Mouse (Mus musculus): ENCODE measurements around the gene Disp1.
A peak's percentile ranks its signal among the peaks of the same experiment; 100 is the strongest.

The Disp1 gene

DNA sequence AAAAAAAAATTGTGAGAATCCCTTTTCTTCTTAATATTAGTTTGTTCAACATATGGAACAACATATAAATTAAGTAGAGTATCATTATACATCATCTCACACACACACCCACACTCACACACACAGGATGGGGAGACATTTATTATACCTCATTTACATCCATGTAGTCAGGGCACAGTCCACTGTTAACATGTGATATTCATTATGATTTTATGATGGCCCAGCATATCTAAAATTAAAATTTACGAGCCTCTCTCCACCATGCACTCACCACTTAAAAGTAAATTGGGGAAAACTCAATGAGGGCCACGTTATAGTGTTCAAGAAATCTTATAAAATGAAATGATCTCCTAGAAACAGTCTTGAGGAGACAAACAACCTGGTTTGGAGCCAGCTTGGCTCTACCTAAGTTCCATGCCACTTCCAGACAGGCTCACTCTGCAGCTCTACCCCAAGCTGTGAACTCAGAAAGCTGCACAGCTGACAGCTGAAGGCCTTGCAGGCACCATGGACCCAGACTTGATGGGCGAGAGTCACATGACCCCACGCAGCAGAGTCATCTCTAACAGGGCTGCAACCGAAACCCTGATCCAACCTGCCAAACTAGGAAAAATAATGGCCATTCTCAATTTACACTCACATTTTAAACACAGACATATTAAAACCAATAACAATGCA is 57.7 kb downstream of the Disp1 start:
- no peak for DNase-seq (ENCODE audit: low spot score)

DNA sequence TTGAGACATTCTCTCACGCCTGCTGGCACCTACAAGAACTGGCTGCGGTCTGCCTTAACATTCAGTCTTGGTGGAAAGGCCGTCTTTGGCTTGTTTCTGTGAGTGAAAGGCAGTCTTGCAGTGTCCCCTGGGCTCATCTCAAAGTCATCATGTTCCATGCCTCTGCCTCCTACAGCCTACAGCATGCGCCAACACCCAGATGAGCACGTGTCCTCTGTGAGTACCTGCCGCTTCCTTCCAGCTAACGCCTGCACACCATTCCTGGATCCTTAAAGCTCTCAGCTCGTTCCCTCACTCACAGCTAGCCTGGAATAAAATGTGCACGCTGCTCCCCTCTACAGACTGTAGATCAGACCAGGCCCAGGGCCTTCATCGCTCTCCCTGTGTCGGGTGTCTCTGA is 60.3 kb downstream of the Disp1 start:
- no peak for DNase-seq (ENCODE audit: low spot score)

DNA sequence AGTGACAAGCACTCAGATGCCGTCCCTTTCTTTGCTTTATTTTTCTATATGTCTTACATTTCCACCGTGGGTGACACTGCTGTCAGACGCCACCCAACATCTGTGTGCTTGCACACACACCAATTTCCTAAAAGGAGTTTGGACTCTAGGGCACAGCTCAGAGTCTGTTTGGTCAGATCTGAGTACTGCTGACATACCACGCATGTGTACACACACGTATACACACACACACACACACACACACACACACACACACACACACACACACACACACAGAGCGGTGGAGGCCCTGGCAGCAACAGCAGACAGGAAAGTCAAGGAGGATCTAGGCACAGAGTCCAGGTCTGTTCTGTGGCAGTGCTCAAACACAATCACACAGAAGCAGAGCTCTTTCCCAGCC is 61.1 kb downstream of the Disp1 start:
- DNase-seq (ENCODE audit: low spot score) = no peak

DNA sequence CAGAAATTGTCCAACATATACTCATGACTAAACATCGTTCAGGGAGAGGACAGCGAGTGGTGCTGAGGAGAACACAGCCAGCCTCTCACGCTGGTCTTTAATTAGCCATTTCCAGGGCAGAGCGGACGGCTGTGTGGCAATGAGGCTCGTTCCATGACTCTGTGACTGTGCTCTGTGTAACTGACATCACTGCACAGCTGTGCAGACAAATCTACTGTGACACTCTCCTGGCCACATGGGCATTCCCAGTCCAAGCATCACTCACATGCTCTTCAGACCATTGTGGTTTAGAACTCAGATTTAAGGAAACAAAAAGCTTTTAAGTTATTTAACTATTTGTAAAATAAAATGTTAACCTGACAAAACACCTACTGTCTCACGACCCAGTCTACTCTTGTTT is 62.1 kb downstream of the Disp1 start:
- no peak for DNase-seq (ENCODE audit: low spot score)

DNA sequence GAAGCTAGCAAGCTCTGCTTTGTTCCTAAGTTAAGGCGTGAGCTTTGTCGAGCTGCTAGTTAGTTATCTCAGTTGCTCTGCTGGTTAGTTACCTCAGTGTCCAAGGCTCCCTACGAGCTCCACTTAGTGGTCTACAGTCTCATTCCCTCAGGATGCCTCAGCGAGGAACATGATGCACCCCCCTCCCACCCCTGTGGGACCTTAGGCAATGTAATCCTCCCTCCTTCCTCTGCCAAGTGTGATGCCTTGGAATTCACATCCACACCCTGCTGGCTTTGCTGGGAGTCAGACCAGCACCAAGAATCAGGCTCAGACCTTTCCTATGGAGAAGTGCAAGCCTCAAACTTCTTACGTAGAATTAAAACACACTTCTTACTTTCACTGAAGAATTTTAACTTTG is 65.7 kb downstream of the Disp1 start:
- no peak for DNase-seq (ENCODE audit: low spot score)

GRCm38 (mm10) chr1:183154296-183155204 is 66.8 kb downstream of the Disp1 start:
- no peak for DNase-seq (ENCODE audit: low spot score)

DNA sequence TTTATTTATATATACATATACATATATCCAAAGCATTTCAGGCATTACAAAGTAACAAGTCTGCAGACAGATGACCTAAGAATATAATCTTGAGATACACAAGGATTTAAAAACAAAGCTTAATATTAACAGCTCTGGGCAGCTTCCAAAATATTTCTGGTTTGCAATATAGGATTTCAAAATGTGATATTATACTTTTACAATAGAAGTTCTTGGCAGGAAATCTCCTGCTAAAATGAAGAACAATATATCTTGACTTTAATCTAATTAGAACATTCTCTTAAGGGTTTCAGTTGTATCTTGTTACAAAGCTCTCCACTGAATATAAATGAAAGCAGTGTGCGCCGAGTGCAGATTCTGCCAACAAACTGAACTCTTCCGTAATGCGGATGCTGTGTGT is 68.0 kb downstream of the Disp1 start:
- DNase-seq (ENCODE audit: low spot score) = no peak

- no peak for DNase-seq (ENCODE audit: low spot score)
Measured at GRCm38 (mm10) chr1:183151510-183152319, 69.6 kb downstream of the Disp1 start.

GRCm38 (mm10) chr1:183150379-183150840 is 70.9 kb downstream of the Disp1 start:
- DNase-seq (ENCODE audit: low spot score) = peak; percentile 47

- peak; percentile 43 for DNase-seq (ENCODE audit: low spot score)
Measured at GRCm38 (mm10) chr1:183149571-183150105, 71.7 kb downstream of the Disp1 start.

GRCm38 (mm10) chr1:183147438-183147841 is 73.9 kb downstream of the Disp1 start:
- DNase-seq (ENCODE audit: low spot score) = peak; percentile 89

- DNase-seq (ENCODE audit: low spot score) = peak; percentile 46
Measured at GRCm38 (mm10) chr1:183146795-183147194, 74.5 kb downstream of the Disp1 start.

GRCm38 (mm10) chr1:183146102-183146735 is 75.1 kb downstream of the Disp1 start:
- no peak for DNase-seq (ENCODE audit: low spot score)

GRCm38 (mm10) chr1:183144602-183145205 is 76.6 kb downstream of the Disp1 start:
- no peak for DNase-seq (ENCODE audit: low spot score)

GRCm38 (mm10) chr1:183143246-183143645 is 78.1 kb downstream of the Disp1 start:
- DNase-seq (ENCODE audit: low spot score) = no peak

DNA sequence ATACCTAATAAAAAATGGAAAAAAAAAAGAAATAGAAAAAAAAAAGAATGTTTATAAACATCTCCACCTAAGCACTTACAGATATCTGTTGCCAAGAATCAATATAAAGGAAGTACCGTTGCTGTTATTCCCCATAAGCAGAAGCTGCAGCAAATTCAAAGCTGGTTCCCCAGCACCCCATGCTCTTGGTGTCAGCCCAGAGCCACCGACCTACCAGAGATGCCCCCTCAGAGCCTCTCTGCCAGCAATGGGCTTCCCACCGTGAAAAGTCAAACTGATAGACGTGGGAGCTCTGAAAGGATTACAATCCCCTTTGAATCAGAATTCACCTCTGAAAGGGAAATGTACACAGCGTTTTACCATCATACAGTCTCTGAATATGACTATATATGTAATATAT is 78.8 kb downstream of the Disp1 start:
- DNase-seq (ENCODE audit: low spot score) = no peak

DNA sequence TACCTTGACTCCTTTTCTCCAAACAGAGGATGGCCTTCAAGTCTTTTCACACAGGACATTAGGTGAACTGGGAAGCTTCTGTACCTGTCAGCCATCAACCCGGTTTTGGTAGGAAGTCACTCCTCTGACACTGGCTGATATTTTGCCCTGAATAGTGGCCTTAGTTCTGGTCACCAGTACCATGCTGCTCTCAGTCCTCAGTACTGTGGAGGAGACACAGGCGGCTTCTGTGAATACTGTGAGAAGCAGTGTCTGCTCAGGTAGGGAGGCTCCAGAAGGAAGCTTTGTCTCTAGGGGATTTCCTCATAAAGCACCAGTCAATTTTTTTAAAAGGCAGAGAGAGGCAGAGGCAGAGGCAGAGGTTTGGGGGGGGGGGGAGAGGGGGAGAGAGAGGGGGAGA is 80.0 kb downstream of the Disp1 start:
- DNase-seq (ENCODE audit: low spot score) = no peak

- peak; percentile 42 for DNase-seq (ENCODE audit: low spot score)
Measured at GRCm38 (mm10) chr1:183140511-183141268, 80.6 kb downstream of the Disp1 start.

GRCm38 (mm10) chr1:183138088-183138487 is 83.2 kb downstream of the Disp1 start:
- no peak for DNase-seq (ENCODE audit: low spot score)

GRCm38 (mm10) chr1:183134427-183134826 is 86.9 kb downstream of the Disp1 start:
- no peak for DNase-seq (ENCODE audit: low spot score)

Measured in embryo, embryonic 10 days (tissue).